Mouse (Mus musculus) hindlimb bud, embryonic 11.5 days (tissue): ENCODE data around the gene Phc2.
"Not testable (repeated sequence)": the region's sequence is repeated elsewhere in the genome, so short reads cannot be mapped to it uniquely, and the experiment has no call there.

Source experiments
- DNase-seq: peaks from one replicate; pipeline ENCODE4 v3.0.0-alpha.2; 2012; ENCODE audit warnings: low read depth, low spot score; ENCODE audit errors: extremely low spot score

Phc2 gene

DNA sequence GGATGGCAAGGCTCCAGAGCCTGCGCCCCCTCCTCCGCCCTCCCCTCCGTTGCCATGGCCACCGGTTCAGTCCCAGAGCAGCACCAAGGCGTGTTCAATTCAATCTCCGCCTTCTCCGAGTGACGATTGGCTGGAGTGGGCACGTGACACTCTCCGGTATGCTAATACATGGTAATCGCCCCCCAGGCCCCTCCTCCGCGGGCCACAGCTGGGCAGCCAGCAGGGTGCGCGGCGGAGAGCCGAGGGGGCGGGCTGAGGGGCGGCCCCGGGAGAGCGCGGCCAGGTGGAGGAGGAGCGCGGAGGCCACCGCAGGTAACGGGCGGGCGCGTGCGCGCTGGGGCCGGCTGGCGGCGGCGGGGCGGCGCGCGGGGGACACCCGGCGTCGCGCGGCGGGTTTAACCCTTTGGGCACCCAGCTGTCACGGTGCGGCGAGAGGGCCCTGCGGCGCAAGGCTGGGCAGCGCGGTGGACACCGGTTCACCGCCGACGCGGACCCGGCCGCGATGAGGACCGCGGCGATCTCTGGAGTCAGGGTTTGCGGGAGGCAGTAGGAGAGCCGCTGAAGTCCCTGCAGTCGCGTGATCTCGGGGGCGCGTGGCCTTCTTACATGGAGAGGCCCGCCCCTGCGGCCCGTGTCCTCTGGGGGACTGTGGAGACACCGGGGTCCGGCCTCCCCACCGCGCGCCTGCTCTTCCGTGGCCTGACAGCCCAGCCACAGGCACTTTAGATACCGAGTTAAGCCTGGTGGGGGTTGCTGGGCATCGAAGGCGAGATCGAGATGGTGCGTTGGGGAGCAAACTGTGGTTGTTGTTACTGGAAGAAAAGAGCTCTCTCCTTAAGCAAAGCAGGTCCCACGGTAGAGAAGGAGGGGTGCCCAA, at the start of gene Phc2:
Gene Phc2, plus strand, starts transcription at position 198 of the 877 bp plus-strand sequence.
- peak; percentile 81 for DNase-seq

DNA sequence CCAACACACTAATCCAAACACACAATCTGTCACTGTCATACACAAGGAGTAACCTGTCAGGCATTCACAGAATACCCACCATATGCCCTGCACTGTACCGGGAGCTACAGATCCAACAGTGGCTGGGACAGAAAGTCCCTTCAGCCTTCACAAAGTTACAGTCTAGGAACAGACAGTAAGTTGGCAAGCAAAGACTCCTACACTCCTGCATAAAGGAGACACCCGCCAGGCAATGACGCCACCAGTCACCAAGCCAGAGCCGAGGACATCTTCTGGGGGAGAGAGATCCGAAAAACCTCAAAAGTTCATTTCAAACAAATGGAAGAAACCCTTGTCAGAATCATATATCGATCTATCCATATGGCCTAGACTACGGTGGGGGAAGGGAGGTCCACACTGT, 47.9 kb upstream of the Phc2 start:
- DNase-seq, result no peak

DNA sequence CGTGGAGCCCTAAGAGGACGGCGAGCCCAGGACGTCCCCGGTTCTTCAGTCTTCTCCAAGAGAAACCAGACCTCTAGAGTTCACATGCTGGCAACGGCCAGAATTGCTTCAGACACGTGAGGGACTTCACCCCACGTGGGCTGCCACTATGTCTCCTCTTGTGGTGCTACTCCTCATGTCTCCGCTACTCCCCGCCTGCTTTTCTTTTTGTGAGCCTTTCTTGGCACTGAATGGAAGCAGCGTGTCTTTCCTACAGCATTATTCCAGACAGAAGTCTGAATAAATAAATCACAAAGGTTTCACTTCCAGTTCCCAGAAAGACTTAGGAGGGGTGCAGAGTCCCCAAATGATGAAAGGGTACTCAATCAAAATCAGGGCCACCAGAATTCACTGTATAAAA, 46.8 kb upstream of the Phc2 start:
- no peak for DNase-seq

DNA sequence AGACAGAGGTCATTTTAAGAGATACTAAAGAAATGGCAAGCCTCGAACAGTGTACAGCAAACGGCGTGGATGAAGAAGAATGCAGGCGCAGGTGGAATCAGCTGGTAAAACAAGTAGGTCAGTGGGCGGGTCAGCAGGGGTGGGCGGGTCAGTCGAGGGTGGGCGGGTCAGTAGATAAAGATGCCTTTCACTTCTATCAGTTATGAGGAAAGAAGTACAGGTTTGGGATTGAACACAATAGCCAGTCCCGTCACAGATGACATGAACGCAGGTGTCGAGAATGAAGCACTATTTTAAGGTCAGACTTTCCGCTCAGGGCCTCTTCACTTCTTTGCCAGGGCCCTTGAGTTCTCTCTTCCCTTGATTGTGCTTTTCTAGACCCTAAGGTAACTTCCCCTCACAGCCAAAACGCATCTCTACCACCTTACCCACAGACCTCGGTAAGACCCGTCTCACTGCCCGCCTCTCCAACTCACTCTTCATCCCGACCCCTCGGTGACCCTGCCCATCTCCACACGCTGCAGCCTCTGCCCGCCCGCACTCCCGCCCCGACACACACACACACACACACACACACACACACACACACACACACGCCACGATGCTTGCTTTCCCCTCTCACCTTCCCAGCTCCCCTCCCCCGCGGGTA, 45.1 kb upstream of the Phc2 start:
- no peak for DNase-seq

DNA sequence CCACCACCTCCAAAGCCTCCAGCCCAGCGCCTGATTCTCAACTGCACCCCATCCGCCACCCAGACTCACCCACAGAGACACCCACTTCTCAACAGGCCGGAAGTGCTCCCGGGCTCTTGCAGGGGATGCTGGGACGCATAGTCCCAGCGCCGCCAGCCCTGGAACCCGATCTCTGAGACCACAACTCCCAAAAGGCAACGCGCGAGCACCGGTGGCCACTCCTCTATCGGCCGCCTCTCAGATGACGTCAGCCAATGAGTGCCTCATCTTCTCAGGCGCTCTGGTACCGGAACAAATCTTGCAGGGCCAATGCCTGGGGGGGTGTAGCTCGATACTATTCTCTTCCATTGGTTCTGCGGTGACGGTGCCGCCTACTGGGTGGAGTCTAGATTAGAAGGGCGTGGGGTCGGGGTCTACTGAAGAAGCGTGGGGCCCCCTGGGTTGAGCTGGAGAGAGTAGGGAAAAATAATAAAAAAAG, 44.5 kb upstream of the Phc2 start, which contains the start of gene Zscan20:
Gene Zscan20, minus strand, starts transcription at position 174 of the 478 bp plus-strand sequence.
- peak; percentile 93 for DNase-seq

DNA sequence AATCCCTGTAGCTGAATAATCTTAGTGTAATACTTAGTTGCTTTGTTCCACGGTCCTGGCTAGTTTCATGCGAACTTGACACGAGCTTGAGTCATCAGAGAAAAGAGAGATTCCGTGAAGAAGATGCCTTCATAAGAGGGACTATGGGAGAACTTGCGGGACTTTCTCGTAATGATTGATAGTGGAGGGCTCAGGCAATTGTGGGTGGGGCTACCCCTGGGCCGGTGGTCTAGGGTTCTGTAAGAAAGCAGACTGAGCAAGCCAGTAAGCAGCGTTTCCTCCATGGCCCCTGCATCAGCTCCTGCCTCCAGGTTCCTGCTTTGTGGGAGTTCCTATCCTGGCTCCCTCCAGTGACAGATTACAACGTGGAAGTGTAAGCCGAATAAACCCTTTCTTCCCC, 43.8 kb upstream of the Phc2 start:
- DNase-seq, result no peak

DNA sequence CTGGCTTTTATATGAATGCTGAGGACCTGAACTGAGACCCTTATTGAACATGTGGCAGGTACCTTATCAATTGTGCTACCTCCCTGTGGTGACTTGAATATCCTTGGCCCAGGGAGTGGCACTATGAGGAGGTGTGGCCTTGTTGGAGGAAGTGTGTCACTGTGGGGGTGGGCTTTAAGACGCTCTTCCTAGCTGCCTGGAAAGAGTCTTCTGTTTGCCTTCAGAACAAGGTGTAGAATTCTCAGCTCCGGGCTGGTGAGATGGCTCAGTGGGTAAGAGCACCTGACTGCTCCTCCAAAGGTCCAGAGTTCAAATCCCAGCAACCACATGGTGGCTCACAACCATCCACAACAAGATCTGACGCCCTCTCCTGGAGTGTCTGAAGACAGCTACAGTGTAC, 42.8 kb upstream of the Phc2 start:
- not testable (repeated sequence) for DNase-seq

DNA sequence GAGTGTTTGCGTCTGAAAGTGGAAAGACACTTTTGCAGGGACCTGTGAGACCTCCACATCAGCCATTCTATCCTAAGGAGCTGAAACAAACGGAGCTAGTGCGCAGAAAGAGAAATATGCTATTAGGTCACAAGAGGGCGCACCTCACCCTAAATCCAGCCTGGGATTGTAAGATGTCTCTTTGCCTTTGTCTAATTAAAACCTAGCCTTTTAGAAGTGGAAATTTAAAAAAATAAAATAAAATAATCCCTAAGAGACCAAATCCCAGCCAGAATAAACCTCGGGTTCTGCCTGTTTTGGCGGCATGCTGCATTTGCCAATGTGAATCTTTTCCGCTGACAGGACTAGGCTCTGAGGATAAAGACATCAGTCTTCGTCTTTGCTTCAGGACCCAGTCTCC, 41.2 kb upstream of the Phc2 start:
- peak; percentile 58 for DNase-seq

DNA sequence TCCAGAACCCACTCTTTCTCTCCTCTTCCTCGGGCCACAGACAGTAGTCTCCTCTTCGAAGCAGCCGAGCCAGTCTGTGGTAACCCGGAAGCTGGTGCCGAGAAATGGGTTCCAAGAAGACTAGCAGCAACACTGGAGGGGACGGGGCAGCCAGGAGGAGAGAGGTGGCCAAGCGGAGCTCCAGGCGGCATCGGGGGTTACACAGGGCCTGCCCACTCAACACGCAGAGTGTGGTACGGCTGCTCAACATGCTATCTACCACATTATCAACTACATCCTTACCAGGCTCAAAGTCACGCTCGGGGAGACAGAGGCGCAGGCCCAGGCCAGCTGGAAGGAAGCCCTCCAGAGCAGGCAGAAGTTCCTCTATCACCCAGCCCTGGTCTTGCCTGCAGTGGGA, 38.7 kb upstream of the Phc2 start:
- no peak for DNase-seq

DNA sequence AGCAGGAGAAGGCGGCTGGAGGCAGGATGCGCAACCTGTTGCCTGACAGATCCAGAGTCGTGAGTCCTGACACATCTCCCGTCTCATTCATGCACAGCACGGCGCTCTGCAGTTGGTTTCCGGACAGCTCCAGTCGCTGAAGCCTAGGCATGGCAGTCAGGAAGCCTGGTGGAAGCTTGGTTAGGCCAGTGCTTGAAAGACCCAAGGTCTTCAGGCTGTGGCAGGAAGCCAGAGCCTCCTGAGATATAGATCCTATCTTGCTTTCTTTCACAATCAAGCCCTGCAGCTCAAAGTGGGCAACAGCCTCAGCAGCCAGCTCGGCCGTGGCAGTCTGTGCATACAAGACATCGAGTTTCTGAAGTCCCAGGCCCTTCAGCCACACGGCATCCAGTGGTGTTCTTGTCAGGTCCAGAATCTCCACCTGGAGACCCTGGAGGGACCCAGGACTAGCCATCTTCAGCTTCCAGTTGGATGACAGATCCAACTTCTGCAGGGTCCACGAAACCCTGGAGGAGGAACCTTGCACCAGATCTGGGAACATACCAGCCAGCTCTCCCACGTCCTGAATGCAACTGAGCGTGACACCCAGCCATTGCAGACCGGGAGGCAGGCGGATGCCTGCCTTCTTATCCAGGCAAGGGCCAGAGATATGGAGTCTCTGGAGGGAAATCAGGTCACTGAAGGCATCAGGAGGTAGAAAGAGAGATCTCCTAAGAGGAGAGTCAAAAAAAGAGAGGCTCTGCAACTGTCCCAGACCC, 37.0 kb upstream of the Phc2 start:
- no peak for DNase-seq

DNA sequence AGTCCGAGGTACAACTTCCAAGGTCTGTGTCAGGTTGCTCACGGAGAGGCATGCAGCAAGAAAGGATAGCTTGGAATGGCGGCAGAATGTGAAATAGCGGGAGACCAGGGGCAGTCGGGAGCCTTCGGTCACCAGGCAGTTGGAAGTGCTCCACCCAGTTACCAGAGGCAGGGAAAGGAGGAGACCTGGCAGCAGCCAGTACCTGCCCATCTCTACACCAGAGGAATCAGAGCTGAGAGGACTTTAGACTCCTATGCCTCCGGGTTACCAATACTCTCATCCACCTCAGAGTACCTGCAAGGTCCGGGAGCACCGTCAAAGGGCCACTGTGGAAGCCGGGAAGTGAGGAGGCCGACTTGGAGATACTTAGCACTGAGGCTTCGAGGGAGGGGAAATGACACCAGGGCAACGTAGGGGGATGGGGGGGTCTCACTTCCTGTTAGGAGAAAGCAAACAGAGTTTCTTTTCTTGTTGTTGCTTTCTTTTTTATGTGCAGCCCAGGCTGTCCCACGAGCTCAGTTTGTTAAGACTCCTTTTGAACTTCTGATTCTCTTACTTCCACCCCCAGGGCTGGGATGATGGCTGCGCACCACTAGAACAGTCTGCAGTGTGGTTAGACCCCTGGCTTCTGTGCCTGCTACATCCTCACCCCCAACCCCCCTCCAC, 36.1 kb upstream of the Phc2 start, which contains the start of gene Tlr12:
Gene Tlr12, minus strand, starts transcription at position 374 of the 666 bp plus-strand sequence.
- no peak for DNase-seq

DNA sequence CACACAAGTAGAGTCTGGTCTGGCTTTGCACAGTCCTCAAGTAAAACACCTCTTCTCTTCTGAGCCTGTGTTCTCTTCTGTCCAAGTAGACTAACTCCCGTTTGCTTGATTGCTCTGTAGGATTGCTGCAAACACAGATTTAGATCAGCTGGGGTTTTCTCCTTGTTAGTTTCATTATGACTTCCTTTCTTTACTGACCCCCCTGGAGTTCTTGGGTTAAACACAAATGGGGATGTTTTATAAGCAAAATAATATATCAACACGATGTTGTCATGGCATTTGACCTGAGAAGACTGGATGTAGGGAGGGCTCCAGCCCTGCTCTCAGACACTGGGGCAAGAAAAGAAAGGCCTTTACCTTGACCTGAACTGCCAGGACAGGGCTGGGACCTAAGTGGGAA, 35.5 kb upstream of the Phc2 start:
- no peak for DNase-seq

DNA sequence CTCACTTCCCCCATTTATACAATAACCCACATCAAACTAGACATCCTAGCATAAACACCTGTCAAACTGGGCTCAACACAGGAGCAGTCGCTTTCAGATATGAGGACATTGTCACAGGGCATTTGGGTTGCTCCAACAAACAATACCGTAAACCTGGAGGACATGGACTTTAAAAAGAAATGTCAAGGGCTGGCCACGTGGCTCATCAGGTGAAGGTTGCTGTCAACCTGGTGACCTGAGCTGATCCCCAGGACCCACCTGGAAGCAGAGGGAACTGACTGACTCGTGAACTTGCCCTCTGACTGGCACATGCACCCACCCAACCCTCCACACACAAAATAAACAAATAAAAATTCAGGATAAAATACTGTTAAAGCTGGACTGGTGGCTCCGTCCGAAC, 33.9 kb upstream of the Phc2 start:
- no peak for DNase-seq

DNA sequence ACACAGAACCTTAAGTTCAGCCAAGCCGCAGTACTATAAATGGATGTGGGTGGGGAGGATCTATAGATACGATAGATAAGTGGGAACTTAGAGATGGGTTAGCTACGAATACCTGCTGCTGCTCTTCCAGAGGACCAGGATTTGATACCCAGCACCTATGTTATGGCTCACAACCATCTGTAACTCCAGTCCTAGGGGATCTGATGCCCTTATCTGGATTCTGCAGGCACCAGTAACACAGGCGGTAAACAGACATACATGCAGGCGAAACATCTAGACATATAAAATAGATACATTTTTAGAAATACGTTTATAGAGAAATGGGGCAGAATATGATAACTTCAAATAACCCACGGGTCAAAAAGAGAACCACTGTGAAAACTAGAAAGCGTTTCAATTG, 33.4 kb upstream of the Phc2 start:
- no peak for DNase-seq

DNA sequence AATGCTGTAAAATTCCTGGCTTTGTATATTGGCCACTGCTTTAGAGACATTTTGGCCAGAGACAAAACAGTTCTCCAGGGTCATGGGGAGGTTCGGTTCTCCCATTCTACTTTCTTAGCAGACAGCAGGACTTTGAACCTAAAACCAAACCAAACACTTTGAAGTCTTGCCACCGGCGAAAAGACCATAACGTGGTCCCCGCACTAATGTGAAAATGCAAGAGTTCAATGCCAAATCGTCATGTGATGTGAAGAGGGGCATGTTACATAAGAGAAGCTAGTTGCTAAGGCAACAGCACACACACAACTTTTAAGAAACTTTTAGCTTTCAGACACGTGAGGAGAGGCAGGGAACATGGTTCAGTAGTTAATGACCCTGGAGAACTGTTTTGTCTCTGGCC, 19.1 kb upstream of the Phc2 start:
- DNase-seq, result no peak

DNA sequence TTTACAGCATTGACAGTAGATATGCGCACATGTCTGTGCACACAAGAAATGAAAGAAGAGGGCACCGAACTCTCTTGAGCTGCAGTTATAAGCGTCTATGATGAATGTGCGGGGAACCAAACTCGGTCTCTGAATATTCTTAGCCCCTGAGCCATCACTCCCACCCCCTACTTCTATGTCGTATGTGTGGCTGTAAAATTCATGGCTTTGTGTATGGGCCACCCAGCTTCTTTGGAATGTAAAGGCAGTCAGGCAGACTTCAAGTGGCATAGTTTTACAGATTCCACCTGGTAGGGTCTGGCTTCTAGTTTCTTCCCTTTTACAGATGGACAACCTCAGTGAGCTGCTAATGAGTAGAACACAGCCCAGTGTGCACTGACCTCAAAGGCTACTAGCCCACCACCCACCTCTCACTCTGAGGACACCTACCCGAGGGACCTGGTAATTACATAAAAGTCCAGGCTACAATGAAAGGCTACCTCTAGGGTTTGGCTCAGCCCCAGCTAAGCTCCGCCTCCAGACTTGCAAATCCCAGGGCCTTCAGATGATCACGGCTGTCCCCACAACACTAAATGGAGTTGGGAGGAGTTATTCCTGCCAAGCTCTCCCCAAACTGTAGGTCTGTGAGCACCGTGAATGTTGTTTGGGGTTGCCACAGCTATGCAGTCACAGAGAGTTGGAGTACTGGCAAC, 18.5 kb upstream of the Phc2 start:
- no peak for DNase-seq

DNA sequence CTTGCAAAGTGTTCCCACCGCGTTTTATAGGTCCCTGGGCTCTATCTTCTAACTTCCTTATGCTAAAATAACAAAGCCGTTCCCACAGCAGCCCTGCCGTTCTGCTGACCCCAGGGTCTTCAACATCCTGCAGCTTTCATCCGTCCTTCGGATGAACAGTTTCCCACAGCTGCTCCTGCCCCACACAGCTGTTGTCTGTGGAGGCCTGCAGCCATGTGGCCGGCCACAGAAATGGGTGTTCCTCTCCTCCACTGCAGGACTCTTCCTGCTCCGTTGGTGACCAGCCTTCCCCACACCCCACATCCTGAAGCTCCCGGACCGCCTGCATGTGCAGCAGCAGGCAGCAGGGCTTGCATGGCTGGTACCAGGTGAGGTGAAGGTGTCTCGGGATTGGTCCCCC, 17.3 kb upstream of the Phc2 start:
- DNase-seq, result no peak

DNA sequence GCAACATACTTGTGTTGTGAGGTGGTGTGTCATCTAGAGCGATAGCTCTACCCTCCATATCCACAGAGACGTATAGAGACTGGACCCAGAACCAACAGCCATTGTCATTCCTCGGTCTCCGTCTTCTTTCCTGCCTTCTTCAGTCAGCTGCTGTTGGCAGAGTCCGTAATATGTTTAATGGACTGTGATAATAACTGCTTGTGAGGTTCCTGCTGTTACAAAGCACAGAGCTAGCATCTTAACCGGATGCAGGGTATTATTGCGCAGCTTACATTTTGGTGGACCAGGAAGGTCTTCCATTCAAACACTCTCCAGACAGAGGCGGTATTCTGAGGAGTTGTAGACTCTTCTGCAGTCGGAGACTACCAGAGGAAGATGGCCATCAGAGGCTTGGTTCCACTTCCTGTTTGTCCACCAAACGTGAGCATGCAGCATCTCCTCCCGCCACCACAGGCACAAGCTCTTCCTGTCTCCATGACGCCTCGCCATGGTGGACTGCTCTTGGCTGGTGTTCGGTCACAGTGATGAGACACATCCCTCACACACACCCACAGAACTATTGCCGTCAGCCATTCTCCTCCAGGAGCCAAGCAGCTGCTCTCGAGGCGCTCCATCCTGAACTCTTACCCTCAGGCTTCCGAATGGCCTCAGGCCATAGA, 16.1 kb upstream of the Phc2 start:
- DNase-seq, result no peak

DNA sequence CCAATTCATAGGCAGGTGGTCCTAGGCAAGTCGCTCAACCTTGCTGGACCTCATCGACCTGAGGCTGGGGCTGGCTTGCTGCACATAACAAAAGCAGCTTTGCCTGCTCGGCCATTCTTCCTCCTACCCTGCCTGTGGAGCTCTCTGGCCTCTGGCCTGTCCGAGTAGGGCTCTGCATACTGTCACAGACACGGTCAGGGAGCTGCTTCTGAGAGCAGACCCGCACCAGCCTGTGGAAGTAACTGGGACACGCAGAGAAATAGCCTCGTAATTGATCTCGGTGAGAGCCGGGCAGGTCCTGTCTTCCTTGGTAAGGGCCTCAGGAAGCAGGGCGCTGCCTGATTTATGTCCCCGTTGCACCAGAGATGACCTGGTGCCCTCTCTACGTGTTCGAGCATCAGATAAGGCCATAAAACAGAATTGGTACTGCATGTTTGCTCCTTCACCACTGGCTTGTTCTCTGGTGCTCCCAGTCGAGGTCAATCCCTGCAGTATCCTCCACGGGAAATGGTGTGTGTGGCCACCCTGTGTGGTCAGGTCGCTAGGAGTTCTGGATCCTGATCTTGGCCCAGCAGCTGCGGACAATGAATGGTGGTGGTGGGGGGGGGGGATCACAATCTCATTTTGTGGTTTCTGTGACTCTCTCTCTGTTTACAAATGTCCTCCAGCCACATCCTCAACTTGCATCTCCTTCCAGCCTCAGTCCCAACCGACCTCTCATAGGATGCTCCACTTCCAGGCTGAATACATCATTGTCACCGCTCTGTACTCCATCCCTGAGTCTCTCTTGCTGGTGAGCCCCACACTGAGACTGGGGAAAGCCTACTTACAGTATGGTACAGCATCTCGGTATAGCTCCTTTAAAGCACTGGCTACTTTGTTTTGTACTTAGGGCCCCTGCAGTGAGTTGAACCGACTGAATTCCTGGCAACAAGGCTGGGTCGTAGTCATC, 12.5 kb upstream of the Phc2 start:
- DNase-seq, result no peak
